Mouse (Mus musculus) T-helper 17 cell (primary cell): ENCODE measurements around the gene Mylk.
"Not testable (repeated sequence)": the region's sequence is repeated elsewhere in the genome, so short reads cannot be mapped to it uniquely, and the experiment has no call there.

Experiments used
- in situ Hi-C, 2 experiments: fragments of 300-600 bp; cut with MboI, MseI; formaldehyde crosslinking; loops; 1 replicate in 1 of 2; 2 replicates in 1 of 2; pipeline ENCODE4 v1.15.1; 2025; ENCODE audit warnings: high pct_unique_total_duplicates in 2 of 2

The Mylk gene

DNA sequence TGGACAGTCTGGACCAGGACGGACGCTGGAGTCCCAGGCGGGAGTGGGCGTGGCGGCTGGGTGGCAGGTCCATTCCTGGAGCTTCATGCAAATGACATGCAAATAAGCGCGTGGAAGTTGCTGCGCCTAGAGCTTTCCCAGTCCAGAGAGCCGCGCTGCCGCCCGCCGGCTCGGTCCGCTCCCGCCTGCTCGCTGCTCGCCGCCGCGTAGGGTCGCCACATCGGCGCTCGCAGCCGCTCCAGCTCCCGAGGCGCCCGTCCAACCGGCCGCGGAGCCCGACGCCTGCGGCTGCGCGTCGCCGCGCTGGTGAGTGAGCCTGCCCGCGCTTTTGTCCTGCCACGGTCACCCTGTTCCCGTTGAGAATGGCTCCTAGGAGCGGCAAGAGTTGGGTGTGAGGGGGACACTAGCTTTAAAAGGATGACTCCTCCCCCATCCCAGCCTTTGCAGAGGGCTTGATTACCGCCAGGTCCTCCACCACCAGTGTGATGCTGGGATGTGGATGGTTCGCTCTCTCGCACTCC lies at the start of gene Mylk:
Gene Mylk (plus strand): TSS at position 146 of the 521 bp plus-strand sequence.
- in situ Hi-C loops, result no loop called here

DNA sequence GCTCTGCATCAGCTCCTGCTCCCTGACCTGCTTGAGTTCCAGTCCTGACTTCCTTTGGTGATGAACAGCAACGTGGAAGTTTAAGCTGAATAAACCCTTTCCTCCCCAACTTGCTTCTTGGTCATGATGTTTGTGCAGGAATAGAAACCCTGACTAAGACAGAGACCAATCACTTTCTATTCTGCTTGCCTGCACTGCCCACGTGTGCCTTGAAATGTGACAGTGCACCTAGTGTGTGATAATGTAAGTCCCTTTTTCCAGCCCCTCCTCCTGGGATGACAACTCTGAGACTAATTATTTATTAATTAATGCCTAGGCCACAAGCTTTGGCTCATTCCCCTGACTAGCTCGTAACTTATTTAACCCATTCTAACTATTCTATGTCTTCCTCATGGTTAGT lies 46.3 kb upstream of the Mylk start:
- in situ Hi-C loops, result loop anchor here in 1 of 2 experiments (10.0 kb wide), 1 partner anchor 1514 kb away; the partner anchor contains the start of gene Osbpl11

DNA sequence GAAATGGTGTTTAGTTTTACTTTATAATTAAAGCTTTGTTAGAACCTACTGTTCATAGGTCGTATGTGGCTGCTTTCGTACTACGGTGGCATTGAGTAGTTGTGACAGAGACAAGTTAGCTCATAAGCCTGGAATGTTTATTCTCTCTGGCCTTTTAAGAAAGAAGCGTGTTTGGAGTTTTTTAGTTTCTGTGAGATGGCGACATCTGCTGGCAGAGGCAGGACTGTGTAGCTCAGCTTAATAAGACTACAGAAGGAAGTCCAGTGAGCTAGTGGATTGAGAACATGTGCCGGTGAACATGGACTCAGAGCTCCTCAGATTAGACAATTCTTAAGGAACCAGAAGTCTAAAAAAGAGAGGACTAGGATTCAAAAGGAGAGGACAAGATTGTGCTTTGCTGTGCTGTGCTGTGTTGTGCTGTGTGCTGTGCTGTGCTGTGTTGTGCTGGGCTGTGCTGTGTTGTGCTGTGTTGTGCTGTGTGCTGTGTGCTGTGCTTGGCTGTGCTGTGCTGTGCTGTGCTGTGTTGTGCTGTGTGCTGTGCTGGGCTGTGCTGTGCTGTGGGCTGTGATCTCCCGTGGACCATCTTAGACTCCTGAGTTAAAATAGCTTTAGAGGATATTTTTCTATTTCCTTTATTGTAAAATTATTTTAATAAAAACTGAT lies 44.7 kb upstream of the Mylk start:
- in situ Hi-C loops, result no loop called here

DNA sequence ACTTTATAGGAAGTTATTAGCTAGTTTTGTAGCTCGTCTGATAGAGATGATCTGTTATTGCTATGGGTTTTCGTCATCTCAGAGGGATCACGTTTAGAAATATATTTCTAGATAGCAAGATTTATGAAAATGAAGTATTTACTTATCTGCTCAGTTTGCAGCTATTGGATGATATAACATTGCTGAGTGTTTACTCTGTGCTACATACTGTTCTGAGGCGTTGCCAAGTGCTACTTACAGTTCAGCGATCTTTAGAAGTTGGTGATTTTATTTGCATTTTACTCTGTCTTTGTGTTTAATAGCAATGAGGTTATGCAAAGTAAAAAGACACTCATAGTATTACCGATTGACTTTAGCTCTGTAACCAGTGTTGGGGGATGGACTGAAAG lies 44.2 kb upstream of the Mylk start:
- in situ Hi-C loops, result no loop called here

DNA sequence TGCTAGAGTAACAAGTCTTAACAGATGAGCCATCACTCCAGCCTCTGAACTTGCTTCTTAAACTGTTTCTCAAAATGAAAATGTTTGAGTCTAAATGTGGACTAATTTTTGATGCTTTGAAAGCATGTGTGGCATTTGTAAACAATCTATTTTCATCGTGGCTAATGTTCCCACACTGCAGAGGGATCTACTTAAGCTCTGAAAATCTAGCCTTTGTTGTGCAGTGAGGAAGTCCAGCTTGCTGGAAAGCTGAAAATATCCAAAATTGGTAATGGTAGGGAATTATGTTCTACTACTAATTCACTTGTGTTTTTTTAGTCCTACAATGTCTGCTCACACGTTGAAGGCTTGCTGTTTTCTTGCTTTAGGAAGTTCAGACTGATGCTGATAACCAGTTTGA lies 39.0 kb upstream of the Mylk start:
- in situ Hi-C loops, result no loop called here

DNA sequence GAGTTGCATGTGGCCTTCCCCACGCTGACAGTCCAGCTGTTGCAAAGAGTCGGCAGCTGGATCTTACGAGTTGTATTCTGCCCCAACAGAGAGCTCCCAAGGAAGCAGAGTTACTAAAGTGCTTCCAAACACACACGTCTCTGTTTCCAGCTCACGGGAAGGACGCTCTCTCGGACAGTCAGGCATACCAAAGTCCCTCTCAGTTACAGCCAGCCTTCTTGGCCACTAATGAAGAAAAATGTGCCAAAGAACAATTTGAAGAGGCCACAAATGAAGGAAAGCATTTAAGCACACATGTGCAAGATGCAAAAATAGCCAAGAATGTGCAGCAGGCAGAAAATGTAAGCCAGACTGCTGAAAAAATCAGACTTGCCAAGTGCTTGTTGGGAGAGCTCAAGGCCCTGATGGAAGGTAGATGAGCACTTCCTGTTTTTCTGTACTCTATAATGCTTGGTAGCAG lies 38.5 kb upstream of the Mylk start:
- in situ Hi-C loops, result no loop called here

DNA sequence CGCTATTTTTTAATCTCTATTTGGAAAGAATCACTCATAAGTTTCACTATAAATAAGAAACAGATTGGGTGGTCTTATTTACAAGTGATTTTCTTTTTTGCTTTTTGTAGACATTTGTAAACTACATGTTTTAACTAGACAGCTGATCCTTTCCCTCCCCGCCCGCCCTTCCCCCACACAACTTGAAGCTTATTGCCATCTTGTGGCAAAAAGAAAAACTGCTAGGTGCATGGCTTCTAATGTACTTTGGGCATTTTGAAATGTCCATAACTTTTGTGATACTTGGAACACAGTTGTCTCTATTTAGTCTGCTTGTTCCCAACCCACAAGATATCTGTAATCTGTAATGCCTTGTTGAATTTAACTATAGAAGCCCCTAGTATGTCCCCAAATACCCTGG lies 33.5 kb upstream of the Mylk start:
- in situ Hi-C loops, result no loop called here

DNA sequence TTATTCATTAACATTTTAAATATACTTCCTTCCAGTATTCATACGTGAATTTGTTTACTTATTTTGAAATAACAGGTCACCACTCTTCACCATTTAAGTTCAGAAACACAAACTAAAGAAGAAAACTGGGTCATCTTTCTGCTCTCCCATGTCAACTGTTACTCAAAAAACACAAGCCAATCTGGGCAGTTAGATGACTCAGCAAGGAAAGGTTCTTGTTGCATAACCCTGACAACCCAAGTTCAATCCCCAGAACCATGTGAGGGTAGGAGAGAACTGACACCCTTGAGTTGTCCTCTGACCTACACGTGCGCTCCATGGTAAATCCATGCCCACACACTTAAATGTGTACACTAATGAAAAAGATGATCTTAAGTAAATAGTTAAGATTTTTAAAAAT lies 19.9 kb upstream of the Mylk start:
- in situ Hi-C loops, result no loop called here

DNA sequence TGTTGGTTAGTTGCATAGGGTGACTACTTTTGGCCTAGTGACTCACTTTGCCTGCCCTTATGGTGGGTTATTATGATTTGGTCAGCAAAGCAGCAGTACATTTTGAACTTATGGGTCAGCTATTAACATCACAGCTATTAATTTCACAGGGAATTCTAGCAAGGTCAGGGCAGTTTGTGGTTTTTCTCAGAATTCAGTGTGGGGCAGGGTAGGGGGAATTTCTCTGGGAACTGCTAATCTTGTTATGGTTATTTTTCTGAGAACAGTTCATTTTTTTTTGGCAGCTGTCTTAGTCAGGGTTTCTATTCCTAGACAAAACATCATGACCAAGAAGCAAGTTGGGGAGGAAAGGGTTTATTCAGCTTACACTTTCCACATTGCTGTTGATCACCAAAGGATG lies 16.4 kb upstream of the Mylk start:
- in situ Hi-C loops, result not testable (repeated sequence)

DNA sequence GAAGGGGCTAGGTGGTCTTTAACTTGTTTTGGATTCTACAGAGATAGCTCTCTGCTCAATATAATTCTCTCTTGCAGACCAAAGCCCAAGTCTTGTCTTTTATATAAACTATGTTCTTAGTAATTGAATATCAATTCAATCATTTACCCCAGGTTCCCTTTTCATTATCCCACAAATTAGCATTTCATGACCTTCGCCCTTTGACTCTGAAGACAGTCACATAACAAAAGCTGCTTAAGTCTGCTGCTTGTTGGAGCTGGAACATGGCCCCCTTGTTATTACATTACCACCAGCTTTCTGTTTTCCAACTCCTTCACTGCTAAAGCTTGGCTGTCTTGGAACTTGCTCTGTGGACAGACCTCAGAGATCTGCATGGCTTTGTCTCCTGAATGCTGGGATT lies 15.6 kb upstream of the Mylk start:
- in situ Hi-C loops, result no loop called here

DNA sequence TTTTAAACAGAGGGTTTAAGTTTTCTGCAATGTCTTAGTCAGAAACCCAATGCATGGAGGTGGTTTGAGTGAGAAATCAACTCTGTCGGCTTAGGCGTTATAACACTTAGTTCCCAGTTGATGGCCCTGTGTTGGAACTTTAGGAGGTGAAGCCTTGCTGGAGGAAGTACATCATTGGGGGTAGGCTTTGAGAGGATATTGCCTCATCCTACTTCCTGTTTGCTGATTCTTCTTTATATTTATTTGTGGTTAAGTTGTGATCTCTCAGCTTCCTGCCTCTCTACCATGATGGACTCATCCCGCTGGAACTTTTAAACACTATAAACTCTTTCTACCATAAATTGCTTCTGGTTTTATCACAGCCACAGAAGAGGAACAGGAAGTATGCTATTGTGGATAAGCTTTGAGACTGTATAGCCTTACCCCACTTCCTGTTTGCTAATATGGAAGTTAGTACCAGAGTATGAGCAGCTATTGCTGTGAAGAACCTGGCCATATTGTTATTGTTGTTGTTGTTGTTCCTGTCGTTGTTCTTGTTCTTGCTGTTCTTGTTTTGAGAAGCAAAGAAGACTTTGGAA lies 6.3 kb upstream of the Mylk start:
- in situ Hi-C loops, result no loop called here

DNA sequence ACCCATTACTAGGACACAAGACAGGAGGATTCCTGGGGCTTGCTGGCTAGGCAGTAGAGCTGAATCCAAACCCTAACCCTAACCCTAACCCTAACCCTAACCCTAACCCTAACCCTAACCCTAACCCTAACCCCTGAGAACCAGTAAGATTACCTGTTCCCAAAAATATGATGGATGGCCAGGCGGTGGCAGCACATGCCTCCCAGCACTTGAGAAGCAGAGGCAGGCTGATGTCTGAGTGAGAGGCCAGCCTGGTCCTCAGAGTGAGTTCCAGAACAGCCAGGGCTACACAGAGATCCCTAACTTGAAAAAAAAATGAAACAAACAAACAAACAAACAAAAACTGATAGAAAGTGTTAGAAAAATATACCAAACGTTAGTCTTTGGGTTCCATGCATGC lies 2.1 kb upstream of the Mylk start:
- in situ Hi-C loops, result no loop called here

DNA sequence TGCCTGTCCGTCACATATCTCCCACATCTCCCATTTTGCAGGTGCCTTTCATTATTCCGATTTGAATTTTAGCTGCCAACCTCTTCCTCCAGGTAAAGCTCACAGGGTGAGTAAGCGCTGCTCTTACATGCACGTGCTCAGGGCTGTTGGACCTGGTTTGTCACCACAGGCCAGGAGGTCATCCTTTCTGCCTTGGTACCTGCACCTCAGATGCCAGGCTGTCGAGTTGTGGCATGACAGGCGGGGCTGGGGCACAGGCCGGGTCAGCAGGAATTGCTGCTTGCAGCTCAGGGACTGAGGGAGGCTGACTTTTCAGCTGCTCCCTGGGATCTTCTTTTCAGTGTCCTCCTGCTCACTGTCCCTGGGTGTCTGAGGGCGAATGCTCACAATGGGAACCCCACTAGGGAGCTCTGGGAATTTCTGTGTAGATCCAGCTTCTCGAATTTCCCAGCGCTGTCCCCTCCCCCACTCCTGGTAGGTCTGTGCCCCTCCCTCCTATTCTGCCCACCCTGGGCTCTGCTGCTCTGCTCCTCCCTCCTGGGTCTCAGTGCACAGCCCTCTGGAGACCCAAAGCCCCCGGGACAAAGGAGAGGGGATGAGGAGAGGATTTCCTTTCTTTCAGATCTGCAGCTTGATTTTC lies 3.2 kb downstream of the Mylk start:
- in situ Hi-C loops, result no loop called here

DNA sequence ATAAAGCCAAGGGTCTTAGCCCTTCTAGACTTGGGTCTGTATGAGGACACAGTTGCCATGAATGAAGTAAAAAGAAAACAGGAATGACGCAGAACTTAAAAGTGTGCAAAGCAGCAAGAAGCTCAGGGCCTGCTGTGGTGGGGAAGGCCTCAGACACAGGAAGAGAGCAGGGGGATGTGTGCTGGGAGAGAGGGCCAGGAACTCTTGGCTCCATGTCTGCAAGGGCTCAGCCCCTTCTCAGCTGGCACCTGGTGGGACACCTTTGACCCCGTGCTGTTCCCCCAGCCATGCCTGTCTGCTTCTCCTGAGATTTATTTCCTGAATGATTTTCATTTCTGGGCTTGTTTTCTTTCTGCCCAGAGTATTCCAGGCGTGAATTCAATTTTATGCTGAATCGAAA lies 4.5 kb downstream of the Mylk start:
- in situ Hi-C loops, result no loop called here

DNA sequence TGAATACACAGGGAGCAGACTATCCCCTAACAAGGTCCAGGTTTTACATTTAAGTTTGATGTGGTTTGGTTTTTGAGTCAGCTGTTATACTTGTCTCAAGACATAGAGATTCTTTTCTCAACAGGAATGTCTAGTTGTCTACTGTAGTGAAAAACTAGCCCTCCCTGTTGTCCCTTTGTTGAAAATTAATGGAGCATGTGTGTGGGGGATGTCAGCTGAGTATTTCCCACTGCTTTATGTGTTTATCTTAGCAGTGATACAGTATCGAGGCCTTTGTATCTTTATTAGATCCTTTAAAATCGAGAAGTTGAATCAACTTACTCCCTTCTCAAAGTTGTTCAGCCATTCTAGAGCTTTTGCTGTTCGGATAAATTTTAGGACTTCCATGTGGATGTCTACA lies 7.0 kb downstream of the Mylk start:
- in situ Hi-C loops, result no loop called here

DNA sequence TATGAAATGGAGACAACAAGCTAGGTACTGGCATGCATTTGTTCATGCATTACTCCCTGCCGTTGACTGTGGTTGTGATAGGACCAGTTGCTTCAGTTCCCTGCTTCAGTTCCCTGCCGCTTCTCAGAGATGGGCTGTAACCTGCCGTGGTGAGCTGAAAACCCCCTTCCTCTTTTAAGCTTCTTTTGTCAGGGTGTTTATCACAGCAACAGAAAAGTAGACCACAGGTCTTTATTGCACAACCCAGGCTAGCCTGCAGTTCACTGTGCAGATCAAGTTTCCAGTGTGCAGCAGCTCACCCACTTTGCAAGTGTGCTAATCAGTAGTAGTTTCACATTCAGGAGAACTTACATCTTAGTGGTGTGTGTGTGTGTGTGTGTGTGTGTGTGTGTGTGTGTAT lies 8.0 kb downstream of the Mylk start:
- in situ Hi-C loops, result no loop called here

DNA sequence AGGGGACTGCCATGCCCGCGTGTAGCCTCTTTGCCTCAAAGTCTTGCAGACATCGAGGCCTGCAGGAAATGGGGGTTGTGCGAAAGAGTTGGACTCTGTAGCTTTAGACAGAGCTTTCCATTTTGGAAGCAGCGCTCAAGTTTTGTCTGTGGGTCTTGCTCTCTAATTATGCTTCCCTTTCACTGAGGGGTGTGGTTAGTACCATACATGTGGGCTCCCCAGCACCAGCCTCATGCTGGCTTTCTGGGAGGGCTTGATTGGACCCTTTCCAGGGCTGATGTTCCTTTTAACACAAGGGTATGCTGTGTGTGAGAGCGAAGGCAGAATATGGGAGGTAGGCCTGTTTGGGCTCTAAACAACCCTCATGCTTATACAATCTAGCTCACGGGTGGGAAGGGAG lies 12.0 kb downstream of the Mylk start:
- in situ Hi-C loops, result no loop called here

DNA sequence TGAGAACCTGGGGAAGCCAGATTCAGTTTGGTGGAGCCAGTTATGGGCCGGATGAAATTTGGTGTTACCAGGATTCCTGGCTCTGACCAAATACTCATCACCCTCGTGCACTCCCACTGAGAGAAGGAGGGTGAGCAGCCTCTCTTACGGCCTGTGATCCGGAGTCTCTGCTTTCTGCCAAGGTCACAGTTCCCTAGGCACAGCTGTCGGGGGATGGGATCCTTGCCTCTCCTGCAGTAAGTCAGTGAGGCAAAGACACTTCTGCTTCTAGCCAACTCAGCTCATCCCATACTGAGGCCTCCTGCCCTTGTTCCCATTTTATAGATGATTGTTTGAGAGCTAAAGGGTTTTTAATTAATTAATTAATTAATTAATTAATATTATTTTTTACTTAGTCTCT lies 13.2 kb downstream of the Mylk start:
- in situ Hi-C loops, result no loop called here

DNA sequence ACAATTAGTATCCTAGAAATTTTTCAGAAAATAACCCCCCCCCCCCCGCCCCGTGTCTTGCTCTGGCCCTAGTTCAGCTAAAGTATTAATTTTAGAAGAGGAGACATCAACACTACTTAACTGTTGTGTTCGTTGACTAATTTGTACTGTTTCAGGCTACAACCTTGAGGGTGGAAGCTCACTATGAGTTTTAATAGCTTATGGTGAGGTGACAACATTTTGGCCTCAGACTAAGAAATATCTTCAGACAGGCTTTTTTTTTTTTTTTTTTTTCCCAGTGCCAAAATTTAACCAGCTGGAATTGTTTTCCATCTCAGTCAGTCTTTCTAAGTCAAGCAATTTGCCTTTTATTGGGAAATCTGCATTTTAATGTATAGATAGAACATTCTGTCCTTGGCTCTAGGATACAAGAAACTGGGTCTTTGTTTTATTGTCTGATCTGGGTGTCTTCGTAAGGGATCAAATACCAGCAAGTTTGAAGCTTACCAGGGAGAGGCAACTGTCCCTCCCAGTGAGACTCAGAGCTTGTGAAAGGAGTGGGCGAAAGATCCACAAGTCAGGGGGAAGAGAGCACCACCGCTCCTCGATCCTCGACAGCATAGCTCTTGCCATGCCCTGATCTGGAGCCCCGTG lies 19.1 kb downstream of the Mylk start:
- in situ Hi-C loops, result loop anchor here in 1 of 2 experiments (5.0 kb wide), 1 partner anchor 107 kb away; no protein-coding TSS in a partner anchor

DNA sequence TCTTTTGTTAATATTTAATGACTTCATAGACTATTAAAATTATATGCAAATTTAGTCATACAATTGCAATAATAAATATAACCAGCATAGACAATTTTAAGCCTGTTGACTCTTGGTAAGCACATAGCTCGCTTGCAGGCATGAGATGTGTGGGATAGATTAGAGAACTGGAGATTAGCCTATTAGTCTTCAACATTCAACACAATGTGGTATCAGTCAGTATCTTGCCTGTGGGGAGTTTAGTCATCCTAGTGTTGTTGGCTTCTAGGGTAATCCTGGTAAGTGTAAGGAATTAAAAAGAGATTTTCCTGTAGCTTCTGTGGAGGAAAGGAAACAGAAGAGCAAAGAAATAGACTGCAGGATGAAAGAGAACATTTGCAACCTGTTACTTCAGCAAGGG lies 20.7 kb downstream of the Mylk start:
- in situ Hi-C loops, result no loop called here

DNA sequence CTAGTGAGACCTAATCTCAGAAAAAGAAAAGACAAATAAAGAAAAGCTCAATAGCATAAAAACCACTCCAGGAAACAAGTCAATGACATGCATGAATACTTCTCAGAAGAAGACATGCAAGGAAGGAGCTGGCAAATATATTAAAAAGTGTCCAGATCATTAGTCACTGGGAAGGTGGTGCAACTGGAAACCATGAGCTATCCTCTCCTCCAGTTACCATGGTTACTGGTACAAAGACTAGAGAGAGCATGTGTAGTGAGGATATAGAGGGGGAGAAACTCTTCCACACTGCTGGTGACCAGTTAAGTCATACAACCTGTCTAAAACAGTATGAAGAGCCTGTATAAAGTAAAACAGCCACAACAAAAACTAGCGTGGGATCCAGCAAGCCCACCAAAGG lies 21.2 kb downstream of the Mylk start:
- in situ Hi-C loops, result no loop called here

DNA sequence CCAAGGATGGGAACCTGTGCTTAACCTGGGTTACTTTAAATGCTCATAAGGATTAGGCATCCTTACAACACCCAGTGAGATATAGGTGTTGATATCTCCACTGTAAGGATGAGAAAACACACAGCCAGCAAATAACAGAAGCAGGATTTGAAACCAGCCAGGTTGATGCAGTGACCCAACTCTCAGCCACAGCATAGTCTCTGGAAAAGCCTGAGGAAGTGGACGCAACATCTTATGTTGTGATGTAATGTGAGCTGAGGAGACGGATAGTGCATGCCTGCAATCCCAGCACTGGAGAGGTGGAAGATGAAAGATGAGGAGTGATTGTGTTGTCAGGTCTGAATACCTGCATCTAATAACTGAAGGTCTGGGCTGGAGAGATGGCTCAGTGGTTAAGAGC lies 22.4 kb downstream of the Mylk start:
- in situ Hi-C loops, result no loop called here
